Mouse (Mus musculus): Measurements from ENCODE around the gene Mdm4. TPM values are rescaled to one million over a fixed set of nuclear protein-coding genes. Genes with fewer than 3 reads are reported as not detected.

The Mdm4 gene
- polyA plus RNA-seq, 1 experiment from 2014 or later, result 53.5 TPM

- DNase-seq, result no peak
- WGBS, result 71% methylated on average over 3 of the region's 3 CpGs
- no peak for ATAC-seq (ENCODE audit: low FRiP score, low TSS enrichment)
- H3K4me1 ChIP-seq (ENCODE audit: control insufficient read depth, insufficient read depth, low read length), result peaks cover 7% of the 10 kb centered on the region
- H3K4me3 ChIP-seq (replicated peaks; ENCODE audit: low read depth, low read length), result no peak overlapping the region
- no peaks in the 10 kb centered on the region for H3K27me3 ChIP-seq (ENCODE audit: control insufficient read depth, insufficient read depth, low read length)
- H3K4me2 ChIP-seq (ENCODE audit: low read length), result no peak overlapping the region
- H3K9ac ChIP-seq (replicated peaks; ENCODE audit: low read length), result no peak overlapping the region
- no peak overlapping the region for H3K27ac ChIP-seq (replicated peaks; ENCODE audit: low read depth, low read length)
- no peaks in the 10 kb centered on the region for H3K9me3 ChIP-seq (ENCODE audit: control insufficient read depth, low read length)
- peaks cover 33% of the 10 kb centered on the region for H3K36me3 ChIP-seq (ENCODE audit: control insufficient read depth, insufficient read depth, low read length)
Observed at GRCm38 (mm10) chr1:133020137-133020894, 10.0 kb downstream of the Mdm4 start.

- Histone ChIP-seq H3K27me3 (ENCODE audit: control insufficient read depth, insufficient read depth, low read length) (no peaks in the 10 kb centered on the region), H3K27ac (replicated peaks; ENCODE audit: low read depth, low read length) (0 out of 2 replicates have a peak overlapping the region, but pooled peaks have one; percentile 9), H3K4me3 (replicated peaks; ENCODE audit: low read depth, low read length) (no peak overlapping the region), H3K9me3 (ENCODE audit: control insufficient read depth, low read length) (no peaks in the 10 kb centered on the region), H3K4me2 (ENCODE audit: low read length) (no peak overlapping the region), H3K4me1 (ENCODE audit: control insufficient read depth, insufficient read depth, low read length) (peaks cover 5% of the 10 kb centered on the region), H3K36me3 (ENCODE audit: control insufficient read depth, insufficient read depth, low read length) (peaks cover 41% of the 10 kb centered on the region), H3K9ac (replicated peaks; ENCODE audit: low read length) (no peak overlapping the region)
- DNase-seq (no peak), ATAC-seq (ENCODE audit: low FRiP score, low TSS enrichment) (no peak)
Observed at GRCm38 (mm10) chr1:133019312-133019711, 11.0 kb downstream of the Mdm4 start.

- DNase-seq (no peak), ATAC-seq (ENCODE audit: low FRiP score, low TSS enrichment) (no peak)
- H3K4me2 ChIP-seq (ENCODE audit: low read length), result no peak overlapping the region
- no peaks in the 10 kb centered on the region for H3K9me3 ChIP-seq (ENCODE audit: control insufficient read depth, low read length)
- H3K36me3 ChIP-seq (ENCODE audit: control insufficient read depth, insufficient read depth, low read length), result peaks cover 45% of the 10 kb centered on the region
- H3K27ac ChIP-seq (replicated peaks; ENCODE audit: low read depth, low read length), result no peak overlapping the region
- H3K4me1 ChIP-seq (ENCODE audit: control insufficient read depth, insufficient read depth, low read length), result no peaks in the 10 kb centered on the region
- H3K4me3 ChIP-seq (replicated peaks; ENCODE audit: low read depth, low read length), result no peak overlapping the region
- H3K9ac ChIP-seq (replicated peaks; ENCODE audit: low read length), result no peak overlapping the region
- no peaks in the 10 kb centered on the region for H3K27me3 ChIP-seq (ENCODE audit: control insufficient read depth, insufficient read depth, low read length)
- WGBS, result 92% methylated on average over 2 of the region's 2 CpGs
Observed at GRCm38 (mm10) chr1:133018580-133018979, 11.8 kb downstream of the Mdm4 start.

GRCm38 (mm10) chr1:133016775-133017428, 13.5 kb downstream of the Mdm4 start:
- Histone ChIP-seq H3K9ac (replicated peaks; ENCODE audit: low read length) (no peak overlapping the region), H3K27ac (replicated peaks; ENCODE audit: low read depth, low read length) (no peak overlapping the region), H3K27me3 (ENCODE audit: control insufficient read depth, insufficient read depth, low read length) (no peaks in the 10 kb centered on the region), H3K4me2 (ENCODE audit: low read length) (no peak overlapping the region), H3K9me3 (ENCODE audit: control insufficient read depth, low read length) (no peaks in the 10 kb centered on the region), H3K36me3 (ENCODE audit: control insufficient read depth, insufficient read depth, low read length) (peaks cover 53% of the 10 kb centered on the region), H3K4me1 (ENCODE audit: control insufficient read depth, insufficient read depth, low read length) (no peaks in the 10 kb centered on the region), H3K4me3 (replicated peaks; ENCODE audit: low read depth, low read length) (no peak overlapping the region)
- DNase-seq, result no peak
- ATAC-seq (ENCODE audit: low FRiP score, low TSS enrichment), result no peak
- 96% methylated on average over 9 of the region's 9 CpGs for WGBS

GRCm38 (mm10) chr1:133014196-133014595, 16.2 kb downstream of the Mdm4 start:
- Histone ChIP-seq H3K4me2 (ENCODE audit: low read length) (no peak overlapping the region), H3K9ac (replicated peaks; ENCODE audit: low read length) (no peak overlapping the region), H3K4me3 (replicated peaks; ENCODE audit: low read depth, low read length) (no peak overlapping the region), H3K27ac (replicated peaks; ENCODE audit: low read depth, low read length) (no peak overlapping the region), H3K27me3 (ENCODE audit: control insufficient read depth, insufficient read depth, low read length) (no peaks in the 10 kb centered on the region), H3K9me3 (ENCODE audit: control insufficient read depth, low read length) (no peaks in the 10 kb centered on the region), H3K36me3 (ENCODE audit: control insufficient read depth, insufficient read depth, low read length) (peaks cover 68% of the 10 kb centered on the region), H3K4me1 (ENCODE audit: control insufficient read depth, insufficient read depth, low read length) (no peaks in the 10 kb centered on the region)
- DNase-seq, result no peak
- 95% methylated on average over 1 of the region's 1 CpGs for WGBS
- ATAC-seq (ENCODE audit: low FRiP score, low TSS enrichment), result no peak

GRCm38 (mm10) chr1:133013331-133013730, 17.0 kb downstream of the Mdm4 start:
- DNase-seq (peak; percentile 10), ATAC-seq (ENCODE audit: low FRiP score, low TSS enrichment) (no peak)
- Histone ChIP-seq H3K9ac (replicated peaks; ENCODE audit: low read length) (no peak overlapping the region), H3K9me3 (ENCODE audit: control insufficient read depth, low read length) (no peaks in the 10 kb centered on the region), H3K27ac (replicated peaks; ENCODE audit: low read depth, low read length) (no peak overlapping the region), H3K4me3 (replicated peaks; ENCODE audit: low read depth, low read length) (no peak overlapping the region), H3K27me3 (ENCODE audit: control insufficient read depth, insufficient read depth, low read length) (no peaks in the 10 kb centered on the region), H3K36me3 (ENCODE audit: control insufficient read depth, insufficient read depth, low read length) (peaks cover 66% of the 10 kb centered on the region), H3K4me1 (ENCODE audit: control insufficient read depth, insufficient read depth, low read length) (no peaks in the 10 kb centered on the region), H3K4me2 (ENCODE audit: low read length) (no peak overlapping the region)

GRCm38 (mm10) chr1:133011955-133012841, 18.2 kb downstream of the Mdm4 start:
- ATAC-seq (ENCODE audit: low FRiP score, low TSS enrichment), result no peak
- H3K4me3 ChIP-seq (replicated peaks; ENCODE audit: low read depth, low read length), result no peak overlapping the region
- no peak overlapping the region for H3K4me2 ChIP-seq (ENCODE audit: low read length)
- no peaks in the 10 kb centered on the region for H3K27me3 ChIP-seq (ENCODE audit: control insufficient read depth, insufficient read depth, low read length)
- H3K9me3 ChIP-seq (ENCODE audit: control insufficient read depth, low read length), result no peaks in the 10 kb centered on the region
- no peak for DNase-seq
- H3K4me1 ChIP-seq (ENCODE audit: control insufficient read depth, insufficient read depth, low read length), result no peaks in the 10 kb centered on the region
- H3K9ac ChIP-seq (replicated peaks; ENCODE audit: low read length), result no peak overlapping the region
- 92% methylated on average over 12 of the region's 13 CpGs for WGBS
- H3K27ac ChIP-seq (replicated peaks; ENCODE audit: low read depth, low read length), result no peak overlapping the region
- H3K36me3 ChIP-seq (ENCODE audit: control insufficient read depth, insufficient read depth, low read length), result peaks cover 61% of the 10 kb centered on the region

GRCm38 (mm10) chr1:133006571-133006970, 23.8 kb downstream of the Mdm4 start:
- H3K9me3 ChIP-seq (ENCODE audit: control insufficient read depth, low read length), result no peaks in the 10 kb centered on the region
- DNase-seq, result no peak
- H3K4me3 ChIP-seq (replicated peaks; ENCODE audit: low read depth, low read length), result no peak overlapping the region
- no peaks in the 10 kb centered on the region for H3K4me1 ChIP-seq (ENCODE audit: control insufficient read depth, insufficient read depth, low read length)
- H3K4me2 ChIP-seq (ENCODE audit: low read length), result no peak overlapping the region
- no peak overlapping the region for H3K9ac ChIP-seq (replicated peaks; ENCODE audit: low read length)
- no peak overlapping the region for H3K27ac ChIP-seq (replicated peaks; ENCODE audit: low read depth, low read length)
- WGBS, result 94% methylated on average over 3 of the region's 3 CpGs
- H3K36me3 ChIP-seq (ENCODE audit: control insufficient read depth, insufficient read depth, low read length), result peaks cover 64% of the 10 kb centered on the region
- H3K27me3 ChIP-seq (ENCODE audit: control insufficient read depth, insufficient read depth, low read length), result no peaks in the 10 kb centered on the region
- ATAC-seq (ENCODE audit: low FRiP score, low TSS enrichment), result no peak
